Mouse (Mus musculus): Measurements from ENCODE around the gene Ankrd11.
A peak's percentile ranks its signal among the peaks of the same experiment; 100 is the strongest.
"Not testable (repeated sequence)": the region's sequence is repeated elsewhere in the genome, so short reads cannot be mapped to it uniquely, and the experiment has no call there.

Ankrd11 gene

DNA sequence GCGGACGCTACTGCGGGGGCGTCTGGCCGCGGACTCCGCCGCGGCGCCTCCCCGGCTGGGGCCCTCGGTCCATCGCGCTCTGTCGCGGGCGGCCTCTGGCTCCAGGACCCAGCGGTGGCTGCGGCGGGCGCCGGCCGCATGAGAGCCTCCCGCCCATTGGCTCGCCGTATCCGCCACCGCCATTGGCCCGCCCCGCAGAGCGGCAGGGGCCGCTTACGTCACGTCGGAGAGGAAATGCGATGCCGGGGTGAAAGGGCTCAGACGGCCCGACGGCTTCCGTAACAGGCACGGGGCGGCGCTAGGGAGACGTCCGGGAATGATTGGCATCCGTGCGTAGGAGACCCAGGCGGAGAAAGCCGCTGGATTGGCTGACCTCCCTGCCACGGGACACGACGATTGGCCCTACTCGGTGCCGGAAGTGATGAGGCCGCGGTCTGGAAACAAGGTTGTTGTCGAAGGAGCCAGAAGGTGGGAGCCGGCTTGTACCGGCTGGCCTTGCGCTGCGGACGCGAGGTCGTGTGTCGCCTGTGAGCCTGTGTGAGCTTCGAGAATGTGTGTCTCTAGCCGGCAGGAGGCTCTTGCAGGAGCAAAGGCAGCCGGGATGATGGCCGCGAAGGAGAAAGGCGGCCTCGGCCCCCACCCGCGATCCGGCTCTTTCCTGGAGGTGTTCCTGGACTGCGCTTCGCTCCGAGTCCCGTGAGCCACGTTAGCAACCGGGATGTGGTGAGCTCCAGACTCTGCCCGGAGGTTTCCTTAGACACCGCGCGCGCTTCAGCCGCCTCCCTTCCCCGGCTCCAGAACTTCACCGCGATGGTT, at the start of gene Ankrd11:
Ankrd11 (minus strand) TSS at position 120 of the 816 bp plus-strand sequence.
- peak; percentile 98 for DNase-seq (ENCODE audit: low read depth, low spot score)

DNA sequence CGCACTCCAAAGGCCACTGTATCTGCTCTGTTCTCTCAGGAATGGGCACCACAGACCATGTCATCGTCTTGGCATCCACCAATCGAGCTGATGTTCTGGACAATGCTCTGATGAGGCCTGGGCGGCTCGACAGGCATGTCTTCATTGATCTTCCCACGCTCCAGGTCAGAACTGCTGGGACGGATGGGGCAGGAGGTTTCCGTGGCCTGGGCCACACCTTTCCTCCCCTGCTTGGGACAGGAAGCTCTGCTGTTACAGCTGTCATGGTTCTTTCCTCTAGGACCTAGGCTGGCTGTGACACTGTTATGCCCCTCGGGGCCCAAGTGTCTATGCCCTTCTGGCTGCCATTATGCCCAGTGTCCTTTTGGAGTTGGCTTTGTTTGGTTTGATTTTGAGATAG, 45.2 kb upstream of the Ankrd11 start:
- no peak for DNase-seq (ENCODE audit: low read depth, low spot score)

- DNase-seq (ENCODE audit: low read depth, low spot score), result no peak
Observed at GRCm38 (mm10) chr8:123083610-123084009, 41.5 kb upstream of the Ankrd11 start.

DNA sequence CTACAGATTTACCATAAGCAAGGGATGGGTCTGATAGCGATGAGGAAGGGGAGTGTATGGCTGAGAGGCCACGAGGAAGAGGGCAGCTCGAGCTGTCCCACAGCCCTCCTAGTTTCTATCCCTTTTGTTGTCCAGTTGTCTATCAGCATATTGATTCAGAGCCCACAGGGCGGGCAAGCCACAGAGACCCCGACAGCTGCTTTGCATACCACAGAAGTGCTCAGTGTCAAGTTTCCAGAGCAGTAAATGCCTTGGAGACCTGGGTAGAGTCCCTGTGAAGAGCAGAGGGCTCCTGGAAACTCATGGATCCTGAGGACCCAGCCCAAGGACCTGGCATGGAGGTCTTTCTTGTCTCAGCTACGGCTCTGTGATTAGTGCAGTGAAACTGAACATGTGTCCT, 40.9 kb upstream of the Ankrd11 start:
- DNase-seq (ENCODE audit: low read depth, low spot score), result no peak

- no peak for DNase-seq (ENCODE audit: low read depth, low spot score)
Observed at GRCm38 (mm10) chr8:123077213-123077612, 35.1 kb upstream of the Ankrd11 start.

GRCm38 (mm10) chr8:123071176-123071575, 29.1 kb upstream of the Ankrd11 start:
- no peak for DNase-seq (ENCODE audit: low read depth, low spot score)

- no peak for DNase-seq (ENCODE audit: low read depth, low spot score)
Observed at GRCm38 (mm10) chr8:123066101-123066683, 24.1 kb upstream of the Ankrd11 start.

GRCm38 (mm10) chr8:123065214-123066100, 23.4 kb upstream of the Ankrd11 start:
- DNase-seq (ENCODE audit: low read depth, low spot score), result peak; percentile 94

GRCm38 (mm10) chr8:123064809-123065213, 22.7 kb upstream of the Ankrd11 start:
- no peak for DNase-seq (ENCODE audit: low read depth, low spot score)

- DNase-seq (ENCODE audit: low read depth, low spot score), result no peak
Observed at GRCm38 (mm10) chr8:123064072-123064471, 22.0 kb upstream of the Ankrd11 start.

DNA sequence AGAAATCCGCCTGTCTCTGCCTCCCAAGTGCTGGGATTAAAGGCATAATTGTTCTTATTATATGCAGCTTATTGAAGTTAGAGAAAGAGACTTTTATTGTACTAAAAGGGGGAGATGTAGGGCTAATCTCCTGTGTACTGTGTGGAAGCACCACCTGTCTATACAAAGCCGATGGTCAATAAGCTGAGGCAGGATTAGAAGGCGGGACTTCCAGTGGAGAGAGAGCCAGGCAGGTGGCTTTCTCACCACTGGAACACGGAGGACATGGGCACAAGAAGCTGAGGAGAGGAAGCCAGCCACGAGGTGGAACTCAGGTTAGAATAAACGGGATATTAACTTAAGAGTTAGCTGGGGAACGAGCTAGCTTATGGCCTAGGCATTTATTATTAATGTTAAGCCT, 20.6 kb upstream of the Ankrd11 start, which contains the start of gene Spg7:
Spg7 (plus strand) TSS at position 222 of the 400 bp plus-strand sequence.
- peak; percentile 70 for DNase-seq (ENCODE audit: low read depth, low spot score)

DNA sequence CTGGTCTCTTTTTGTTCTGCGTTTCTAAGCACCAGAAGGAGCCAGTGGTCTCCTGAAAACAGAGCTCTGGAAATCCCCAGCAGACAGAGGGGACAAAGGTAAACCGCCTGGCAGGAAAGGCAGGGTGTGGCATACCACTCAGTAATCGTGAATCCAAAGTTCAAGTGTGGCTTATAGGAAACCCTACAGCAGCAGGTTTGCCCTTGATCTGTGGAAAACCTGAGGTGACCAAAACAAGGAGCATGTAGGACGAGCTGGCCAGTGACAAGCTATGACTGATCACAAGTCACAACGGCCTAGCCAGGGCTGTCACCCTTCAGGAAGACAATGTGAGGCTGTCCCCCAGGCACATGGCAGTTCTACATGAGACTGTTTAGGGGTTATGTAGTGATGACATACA, 9.4 kb upstream of the Ankrd11 start:
- no peak for DNase-seq (ENCODE audit: low read depth, low spot score)

- DNase-seq (ENCODE audit: low read depth, low spot score), result no peak
Observed at GRCm38 (mm10) chr8:123048402-123048801, 6.3 kb upstream of the Ankrd11 start.

DNA sequence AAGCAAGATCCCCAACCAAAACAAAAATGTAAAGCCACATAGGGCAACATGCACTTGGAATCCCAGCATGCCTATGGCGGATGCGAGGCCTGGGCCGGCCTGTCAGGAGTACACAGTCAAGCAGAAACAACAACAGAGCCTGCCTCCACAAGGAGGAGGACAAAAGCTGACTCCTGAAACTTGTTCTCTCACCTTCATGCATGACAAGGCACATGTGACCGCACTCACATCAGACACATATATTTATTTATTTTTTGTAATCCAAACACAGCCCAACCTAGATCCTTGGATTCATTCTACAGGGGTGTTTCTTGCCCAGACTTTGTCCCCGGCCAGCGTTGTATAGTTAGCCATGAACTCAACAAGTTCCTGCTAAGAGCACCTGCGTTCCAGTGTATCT, 5.8 kb upstream of the Ankrd11 start:
- DNase-seq (ENCODE audit: low read depth, low spot score), result no peak

DNA sequence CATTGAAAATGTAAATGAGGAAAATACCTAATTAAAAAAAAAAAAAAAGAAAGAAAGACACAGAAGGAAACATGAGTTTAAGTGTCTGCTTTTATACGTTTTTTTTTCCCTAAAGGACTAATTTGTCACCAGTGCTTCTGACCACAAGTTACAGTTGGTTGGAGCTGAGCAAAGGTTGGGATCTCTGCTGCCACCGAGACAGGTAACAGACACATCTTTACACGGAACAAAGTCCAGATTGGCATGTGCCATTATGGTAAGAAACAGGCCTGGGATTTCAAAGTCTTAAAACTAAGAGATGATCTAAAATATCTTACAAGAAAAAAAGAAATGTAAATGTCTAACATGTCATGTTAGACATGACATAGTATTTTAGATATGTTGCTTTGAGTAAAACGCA, 4.6 kb upstream of the Ankrd11 start:
- DNase-seq (ENCODE audit: low read depth, low spot score), result no peak

DNA sequence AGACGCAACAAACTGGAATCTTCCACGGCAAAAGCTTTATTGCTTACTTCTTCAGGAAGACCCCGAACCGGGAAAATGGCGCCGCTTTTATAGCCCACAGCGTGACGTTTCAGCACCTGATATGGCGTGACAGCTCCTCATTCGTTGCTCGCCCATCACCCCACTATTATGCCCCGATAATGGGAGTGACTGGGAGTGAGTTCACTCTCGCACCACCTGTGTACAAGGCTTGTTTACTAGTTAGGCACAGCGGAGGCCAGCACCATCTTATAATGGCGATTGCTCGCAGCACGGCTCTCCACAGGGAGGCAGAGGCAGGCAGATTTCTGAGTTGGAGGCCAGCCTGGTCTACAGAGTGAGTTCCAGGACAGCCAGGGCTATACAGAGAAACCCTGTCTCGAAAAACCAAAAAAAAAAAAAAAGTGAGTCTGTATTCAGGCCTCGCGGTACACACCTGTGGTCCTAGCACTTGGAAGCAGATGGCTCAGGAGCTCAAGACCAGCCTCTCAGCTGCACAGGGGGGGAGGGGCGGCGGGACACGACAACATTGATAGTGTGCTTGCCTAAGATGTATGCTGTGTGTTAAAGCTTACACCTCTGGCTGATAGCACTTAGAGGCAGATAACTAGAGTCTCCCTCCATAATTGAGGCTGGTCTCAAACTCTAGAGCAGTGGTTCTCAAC, 2.8 kb upstream of the Ankrd11 start:
- DNase-seq (ENCODE audit: low read depth, low spot score), result not testable (repeated sequence)

DNA sequence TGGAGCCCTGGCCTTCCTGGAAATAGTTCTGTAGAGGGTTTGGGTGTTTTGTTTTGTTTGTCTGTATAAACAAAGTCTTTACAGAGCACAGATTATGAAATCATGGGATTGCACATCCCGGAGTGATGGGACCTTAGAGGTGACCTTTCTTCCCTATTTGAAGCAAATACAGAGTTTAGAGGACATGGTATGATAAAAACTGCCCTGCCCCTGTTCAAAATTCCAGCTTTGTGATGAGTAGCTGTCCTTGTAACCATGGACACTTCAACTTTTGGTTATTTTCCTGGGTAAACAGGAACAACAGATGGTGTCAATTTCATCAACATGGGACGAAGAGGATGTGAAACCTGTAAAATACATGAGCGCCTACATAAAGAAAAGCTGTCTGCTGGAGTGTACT, 1.9 kb upstream of the Ankrd11 start:
- DNase-seq (ENCODE audit: low read depth, low spot score), result no peak

DNA sequence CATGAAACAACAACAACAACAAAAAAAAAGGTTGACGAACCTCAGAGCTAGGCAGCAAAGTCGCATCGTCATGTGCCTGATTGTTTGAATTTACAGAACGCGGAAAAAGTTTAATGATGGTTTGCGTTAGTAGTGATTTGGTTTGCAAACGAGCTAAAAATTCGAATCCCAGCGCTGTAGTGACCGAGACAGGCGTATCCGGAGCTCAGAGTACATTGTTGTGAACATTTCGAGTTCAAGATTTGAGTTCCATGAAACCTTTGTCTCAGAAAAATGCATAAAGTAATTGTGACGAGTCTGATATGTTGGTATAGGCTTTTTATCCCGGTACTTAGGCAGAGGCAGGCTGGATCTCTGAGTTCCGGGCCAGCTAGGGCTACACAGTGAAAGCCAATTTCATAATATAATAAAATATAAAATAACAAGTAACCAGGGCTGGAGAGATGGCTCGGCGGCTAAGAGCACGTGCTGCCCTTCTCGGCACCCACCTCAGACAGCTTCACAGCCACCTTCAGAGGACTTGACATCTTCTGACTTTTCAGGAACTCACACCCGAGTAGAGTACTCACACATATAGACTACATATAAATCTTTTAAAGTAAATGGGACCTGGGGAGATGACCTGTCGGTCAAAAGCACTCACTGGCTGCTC, 1.0 kb upstream of the Ankrd11 start:
- no peak for DNase-seq (ENCODE audit: low read depth, low spot score)

GRCm38 (mm10) chr8:123041774-123042105, 337 bp downstream of the Ankrd11 start:
- no peak for DNase-seq (ENCODE audit: low read depth, low spot score)

- DNase-seq (ENCODE audit: low read depth, low spot score), result no peak
Observed at GRCm38 (mm10) chr8:123041008-123041773, 886 bp downstream of the Ankrd11 start.
